Mouse (Mus musculus) spleen, adult 2 months (tissue): ENCODE measurements around the gene Cdca8. TPM values are rescaled to one million over a fixed set of nuclear protein-coding genes. Genes with fewer than 3 reads are reported as not detected.

Source experiments
- DNase-seq, 2 experiments: peaks; one replicate each; pipeline versions ENCODE4 v3.0.0 to v3.0.0-alpha.2; 2012 to 2021; ENCODE audit warnings: low spot score in 2 of 2, low read depth in 1 of 2
- H3K27ac ChIP-seq: fragments of 200-500 bp; 2 replicates; pipeline ENCODE4 v1.5.1; 2012; ENCODE audit warnings: low read length, inconsistent platforms; ENCODE audit not compliant: insufficient read depth
- H3K27me3 ChIP-seq: fragments of 200-500 bp; 2 replicates; pipeline ENCODE4 v1.6.1; 2012; ENCODE audit warnings: mild to moderate bottlenecking, moderate library complexity, low read length, inconsistent platforms; ENCODE audit not compliant: control insufficient read depth, insufficient read depth
- H3K36me3 ChIP-seq: fragments of 200-500 bp; 2 replicates; pipeline ENCODE4 v1.6.1; 2012; ENCODE audit warnings: mild to moderate bottlenecking, low read length, inconsistent platforms; ENCODE audit not compliant: control insufficient read depth, insufficient read depth
- H3K4me1 ChIP-seq: fragments of 200-500 bp; 2 replicates; pipeline ENCODE4 v1.6.1; 2011; ENCODE audit warnings: inconsistent platforms; ENCODE audit not compliant: control insufficient read depth, insufficient read depth, insufficient read length
- H3K4me3 ChIP-seq: fragments of 200-500 bp; 2 replicates; pipeline ENCODE4 v1.5.1; 2011; ENCODE audit warnings: mild to moderate bottlenecking, inconsistent platforms; ENCODE audit not compliant: insufficient read depth, insufficient read length; ENCODE audit errors: extremely low read depth
- CTCF ChIP-seq: fragments of 200-500 bp; IDR thresholded peaks from 2 replicates; pipeline ENCODE4 v1.5.1; 2011; ENCODE audit warnings: mild to moderate bottlenecking, inconsistent platforms; ENCODE audit not compliant: insufficient read depth, insufficient read length, insufficient replicate concordance; ENCODE audit errors: extremely low read depth
- POLR2A ChIP-seq: fragments of 200-500 bp; IDR thresholded peaks from 2 replicates; pipeline ENCODE4 v1.6.1; 2011; ENCODE audit warnings: low read depth, low read length, inconsistent platforms
- WGBS: fragments of 180-500 bp; shearing (Covaris S2); methylation state at CpG from one replicate; pipeline ENCODE4 v1.1.7; 2018; 5-methylcytosine and 5-hydroxymethylcytosine counted together
- polyA plus RNA-seq: library from polyadenylated mRNA; depleted of rRNA; stranded (reverse); fragments of >200 nt; gene quantifications from 2 replicates; pipeline ENCODE4 v1.2.3, GENCODE M21; 2012

The Cdca8 gene
- polyA plus RNA-seq, 1 experiment = 14.8 TPM

DNA sequence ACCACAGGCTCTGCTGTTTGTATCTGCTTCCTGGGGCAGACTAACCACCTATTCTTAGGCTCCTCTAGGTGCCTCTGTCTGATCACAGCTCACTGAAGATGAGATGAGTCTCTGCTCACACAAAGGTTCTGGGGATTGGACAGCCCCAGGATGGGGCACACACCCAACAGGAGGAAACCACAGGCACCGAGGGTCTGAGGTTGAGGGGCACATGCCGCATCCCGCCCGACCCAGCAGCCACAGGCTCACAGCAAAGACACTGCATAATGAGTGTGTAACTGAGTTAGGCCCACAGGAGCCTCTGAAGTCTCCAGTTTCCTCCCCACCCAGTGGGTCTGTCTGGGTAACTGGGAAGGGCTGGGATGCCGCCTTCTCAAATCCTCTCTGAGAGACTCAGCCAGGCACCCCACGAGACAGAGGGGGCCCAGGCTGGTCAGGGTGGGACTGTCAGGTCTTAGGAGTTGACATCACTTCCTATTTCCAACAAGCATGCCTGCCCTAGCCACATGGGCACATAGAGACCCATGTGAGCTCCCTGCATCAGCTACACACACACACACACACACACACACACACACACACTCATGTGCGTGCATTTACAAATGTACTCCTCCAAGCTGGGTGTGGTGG lies 30.2 kb upstream of the Cdca8 start:
- H3K4me1 ChIP-seq = no peaks in the 10 kb centered on the region
- H3K27ac ChIP-seq = no peak overlapping the region
- TF ChIP-seq POLR2A (no peak), CTCF (no peak)
- WGBS = 22% methylated on average over 7 of the region's 7 CpGs
- DNase-seq = no peak
- H3K27me3 ChIP-seq = no peaks in the 10 kb centered on the region
- no peak overlapping the region for H3K4me3 ChIP-seq
- no peaks in the 10 kb centered on the region for H3K36me3 ChIP-seq

- H3K4me3 ChIP-seq = no peak overlapping the region
- no peak overlapping the region for H3K27ac ChIP-seq
- no peaks in the 10 kb centered on the region for H3K36me3 ChIP-seq
- WGBS = 15% methylated on average over 6 of the region's 6 CpGs
- no peak for TF ChIP-seq CTCF
- no peak for TF ChIP-seq POLR2A
- H3K27me3 ChIP-seq = no peaks in the 10 kb centered on the region
- DNase-seq = no peak
- H3K4me1 ChIP-seq = no peaks in the 10 kb centered on the region
Observed at GRCm38 (mm10) chr4:124968711-124969110, 29.6 kb upstream of the Cdca8 start.

DNA sequence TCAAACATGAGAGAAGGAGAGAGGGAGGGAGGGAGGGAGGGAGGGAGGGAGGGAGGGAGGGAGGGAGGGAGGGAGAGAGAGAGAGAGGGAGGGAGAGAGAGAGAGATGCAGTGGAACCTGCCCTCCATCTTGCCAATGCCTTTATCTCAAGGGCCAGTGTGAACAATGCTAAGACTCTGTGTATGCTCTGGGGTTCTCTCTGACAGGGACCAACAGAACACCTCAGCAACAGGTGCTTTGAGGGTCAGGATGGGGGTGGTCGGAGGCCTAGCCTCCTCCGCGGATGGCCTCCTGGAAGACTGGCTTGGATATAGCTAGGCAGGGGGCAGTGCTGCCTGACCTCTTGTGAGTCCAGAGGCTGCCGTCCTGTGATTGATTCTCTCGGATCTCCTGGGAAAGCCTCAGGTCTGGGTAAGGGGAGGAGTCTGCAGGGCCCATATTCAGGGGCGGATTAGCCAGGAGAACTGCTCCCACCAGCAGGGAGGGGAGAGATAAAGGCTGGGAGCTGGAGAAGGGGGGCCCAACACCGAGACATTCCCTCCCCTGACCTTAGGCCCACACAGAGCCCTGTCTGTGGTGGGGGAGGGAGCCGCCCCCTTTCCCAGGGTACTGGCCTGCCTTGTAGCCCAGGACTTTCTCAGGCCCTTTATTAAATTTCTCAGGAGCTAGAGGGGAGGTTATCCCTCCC lies 25.9 kb upstream of the Cdca8 start:
- H3K27ac ChIP-seq = no peak overlapping the region
- DNase-seq = no peak
- no peaks in the 10 kb centered on the region for H3K27me3 ChIP-seq
- WGBS = 82% methylated on average over 8 of the region's 8 CpGs
- no peaks in the 10 kb centered on the region for H3K4me1 ChIP-seq
- TF ChIP-seq POLR2A (no peak), CTCF (no peak)
- no peak overlapping the region for H3K4me3 ChIP-seq
- no peaks in the 10 kb centered on the region for H3K36me3 ChIP-seq

DNA sequence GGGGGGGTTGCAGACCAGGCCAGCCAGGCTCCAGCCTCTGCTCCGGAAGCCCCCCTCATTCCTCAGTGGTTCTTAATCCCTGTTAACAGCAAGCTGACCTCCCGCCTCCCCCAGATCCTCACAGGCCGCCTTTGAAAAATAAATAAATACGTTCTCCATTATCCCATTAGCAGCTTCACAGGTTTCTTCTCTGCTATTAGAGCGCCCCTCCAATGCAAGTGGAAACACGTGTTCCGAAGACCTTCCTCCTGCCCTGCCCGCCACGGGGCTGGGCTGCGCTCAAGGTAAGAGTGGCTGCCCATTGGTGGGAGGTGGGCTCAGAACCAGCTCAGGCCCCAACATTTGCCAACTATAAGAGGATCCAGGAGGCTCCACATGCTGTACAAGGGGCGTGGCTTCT lies 23.5 kb upstream of the Cdca8 start:
- H3K27me3 ChIP-seq = no peaks in the 10 kb centered on the region
- no peak for DNase-seq
- 87% methylated on average over 11 of the region's 11 CpGs for WGBS
- no peak overlapping the region for H3K4me3 ChIP-seq
- H3K4me1 ChIP-seq = no peaks in the 10 kb centered on the region
- no peaks in the 10 kb centered on the region for H3K36me3 ChIP-seq
- H3K27ac ChIP-seq = no peak overlapping the region
- TF ChIP-seq CTCF (no peak), POLR2A (no peak)

GRCm38 (mm10) chr4:124960940-124961339 lies 21.8 kb upstream of the Cdca8 start:
- no peak overlapping the region for H3K27ac ChIP-seq
- no peak overlapping the region for H3K4me3 ChIP-seq
- WGBS = 33% methylated on average over 11 of the region's 11 CpGs
- H3K36me3 ChIP-seq = no peaks in the 10 kb centered on the region
- H3K4me1 ChIP-seq = no peaks in the 10 kb centered on the region
- H3K27me3 ChIP-seq = no peaks in the 10 kb centered on the region
- no peak for TF ChIP-seq POLR2A
- no peak for TF ChIP-seq CTCF
- DNase-seq = no peak

GRCm38 (mm10) chr4:124959062-124959461 lies 20.0 kb upstream of the Cdca8 start:
- Histone ChIP-seq H3K4me1 (no peaks in the 10 kb centered on the region), H3K36me3 (no peaks in the 10 kb centered on the region), H3K27me3 (no peaks in the 10 kb centered on the region), H3K27ac (no peak overlapping the region), H3K4me3 (no peak overlapping the region)
- WGBS = 64% methylated on average over 11 of the region's 11 CpGs
- TF ChIP-seq CTCF = no peak
- no peak for DNase-seq

GRCm38 (mm10) chr4:124957284-124957683 lies 18.2 kb upstream of the Cdca8 start:
- DNase-seq = no peak
- H3K4me1 ChIP-seq = no peaks in the 10 kb centered on the region
- WGBS = 78% methylated on average over 2 of the region's 2 CpGs
- H3K27ac ChIP-seq = no peak overlapping the region
- no peaks in the 10 kb centered on the region for H3K36me3 ChIP-seq
- no peaks in the 10 kb centered on the region for H3K27me3 ChIP-seq
- no peak for TF ChIP-seq CTCF
- no peak for TF ChIP-seq POLR2A
- no peak overlapping the region for H3K4me3 ChIP-seq
